Mouse (Mus musculus): Measurements from ENCODE around the gene B4galt1. TPM values are rescaled to one million over a fixed set of nuclear protein-coding genes. Genes with fewer than 3 reads are reported as not detected.

The B4galt1 gene
- polyA plus RNA-seq, 1 experiment: 3.2 TPM

GRCm38 (mm10) chr4:40828910-40829309 is 24.9 kb downstream of the B4galt1 start:
- WGBS: 40% methylated on average over 7 of the region's 7 CpGs
- Histone ChIP-seq H3K4me1 (ENCODE audit: control insufficient read depth, insufficient read depth, low read length) (no peaks in the 10 kb centered on the region), H3K27me3 (ENCODE audit: control insufficient read depth, insufficient read depth, low read length) (no peaks in the 10 kb centered on the region), H3K27ac (ENCODE audit: insufficient read depth, low read length) (no peak overlapping the region), H3K4me3 (replicated peaks; ENCODE audit: insufficient read depth, low read depth, low read length) (no peak overlapping the region)
- DNase-seq: no peak
- TF ChIP-seq CTCF (IDR thresholded peaks at IDR 0.05; ENCODE audit: borderline replicate concordance, insufficient read depth, low read depth, low read length): no peak
- TF ChIP-seq POLR2A (IDR thresholded peaks at IDR 0.05; ENCODE audit: borderline replicate concordance, insufficient read depth, low read length): no peak

DNA sequence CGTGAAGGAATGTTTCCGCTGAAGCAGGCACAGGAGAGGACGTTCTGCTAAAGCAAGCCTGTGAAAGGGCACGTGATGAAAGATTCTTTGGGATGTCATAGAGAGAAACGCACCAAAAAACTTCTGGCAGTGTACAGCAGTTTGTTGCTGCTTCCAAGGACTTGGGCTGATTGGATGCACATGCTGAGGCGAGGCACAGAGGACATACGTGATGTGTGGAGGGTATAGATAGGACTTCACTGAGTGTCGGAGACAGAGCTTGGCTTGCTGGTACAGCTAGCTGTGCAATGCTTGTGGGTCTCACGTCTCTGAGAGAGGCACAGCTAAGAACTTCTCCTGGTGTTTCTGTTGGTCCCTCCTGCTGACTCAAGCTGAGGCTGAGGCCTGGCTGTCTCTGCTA is 25.9 kb downstream of the B4galt1 start:
- no peak for DNase-seq
- Histone ChIP-seq H3K4me3 (replicated peaks; ENCODE audit: insufficient read depth, low read depth, low read length) (no peak overlapping the region), H3K27ac (ENCODE audit: insufficient read depth, low read length) (no peak overlapping the region), H3K4me1 (ENCODE audit: control insufficient read depth, insufficient read depth, low read length) (no peaks in the 10 kb centered on the region), H3K27me3 (ENCODE audit: control insufficient read depth, insufficient read depth, low read length) (no peaks in the 10 kb centered on the region)
- 92% methylated on average over 9 of the region's 9 CpGs for WGBS
- TF ChIP-seq POLR2A (IDR thresholded peaks at IDR 0.05; ENCODE audit: borderline replicate concordance, insufficient read depth, low read length): no peak
- TF ChIP-seq CTCF (IDR thresholded peaks at IDR 0.05; ENCODE audit: borderline replicate concordance, insufficient read depth, low read depth, low read length): no peak

DNA sequence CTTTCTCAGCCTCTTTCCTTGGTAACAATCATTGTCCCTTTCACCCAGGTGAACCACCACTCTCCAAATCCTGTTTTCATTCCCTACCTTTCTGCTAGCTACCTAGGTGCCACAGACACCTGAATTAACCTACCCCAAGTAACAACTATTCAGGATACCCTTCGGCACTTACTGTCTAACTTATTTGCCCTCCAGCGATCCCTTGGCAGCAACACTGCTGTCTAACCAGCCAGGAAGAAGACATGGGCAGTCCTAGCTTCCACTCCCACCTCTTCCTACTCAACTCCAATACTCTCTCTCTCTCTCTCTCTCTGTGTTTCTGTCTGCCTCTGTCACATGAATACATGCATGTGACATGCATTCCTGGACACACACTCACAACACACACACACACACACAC is 27.0 kb downstream of the B4galt1 start:
- H3K4me3 ChIP-seq (replicated peaks; ENCODE audit: insufficient read depth, low read depth, low read length): no peak overlapping the region
- no peaks in the 10 kb centered on the region for H3K27me3 ChIP-seq (ENCODE audit: control insufficient read depth, insufficient read depth, low read length)
- no peak for DNase-seq
- TF ChIP-seq POLR2A (IDR thresholded peaks at IDR 0.05; ENCODE audit: borderline replicate concordance, insufficient read depth, low read length) (no peak), CTCF (IDR thresholded peaks at IDR 0.05; ENCODE audit: borderline replicate concordance, insufficient read depth, low read depth, low read length) (no peak)
- H3K4me1 ChIP-seq (ENCODE audit: control insufficient read depth, insufficient read depth, low read length): no peaks in the 10 kb centered on the region
- WGBS: 88% methylated on average over 2 of the region's 2 CpGs
- no peak overlapping the region for H3K27ac ChIP-seq (ENCODE audit: insufficient read depth, low read length)

DNA sequence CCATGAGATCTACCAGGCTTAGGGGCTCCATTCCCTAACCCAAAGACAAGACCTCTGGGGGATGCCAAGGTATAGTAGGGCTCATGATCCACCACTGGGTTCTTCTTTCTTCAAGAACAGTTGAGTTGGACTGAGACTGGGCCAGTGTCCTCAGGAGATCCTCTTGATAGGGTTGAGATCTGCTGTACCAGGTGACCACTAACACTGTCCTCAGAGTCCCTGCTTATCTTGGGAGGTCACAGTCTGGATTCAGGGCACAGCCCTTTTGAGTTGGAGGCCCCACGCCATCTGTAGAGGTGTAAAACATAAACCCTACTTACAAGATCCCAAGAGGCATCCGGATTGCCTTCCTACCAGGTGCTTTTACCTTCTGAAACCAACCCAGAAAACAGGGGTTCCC is 27.8 kb downstream of the B4galt1 start:
- Histone ChIP-seq H3K4me1 (ENCODE audit: control insufficient read depth, insufficient read depth, low read length) (no peaks in the 10 kb centered on the region), H3K27ac (ENCODE audit: insufficient read depth, low read length) (no peak overlapping the region), H3K4me3 (replicated peaks; ENCODE audit: insufficient read depth, low read depth, low read length) (no peak overlapping the region), H3K27me3 (ENCODE audit: control insufficient read depth, insufficient read depth, low read length) (no peaks in the 10 kb centered on the region)
- 98% methylated on average over 2 of the region's 2 CpGs for WGBS
- no peak for DNase-seq
- TF ChIP-seq POLR2A (IDR thresholded peaks at IDR 0.05; ENCODE audit: borderline replicate concordance, insufficient read depth, low read length): no peak
- TF ChIP-seq CTCF (IDR thresholded peaks at IDR 0.05; ENCODE audit: borderline replicate concordance, insufficient read depth, low read depth, low read length): no peak

GRCm38 (mm10) chr4:40825146-40825545 is 28.7 kb downstream of the B4galt1 start:
- no peak for TF ChIP-seq POLR2A (IDR thresholded peaks at IDR 0.05; ENCODE audit: borderline replicate concordance, insufficient read depth, low read length)
- no peak for TF ChIP-seq CTCF (IDR thresholded peaks at IDR 0.05; ENCODE audit: borderline replicate concordance, insufficient read depth, low read depth, low read length)
- no peak for DNase-seq
- Histone ChIP-seq H3K4me1 (ENCODE audit: control insufficient read depth, insufficient read depth, low read length) (no peaks in the 10 kb centered on the region), H3K27me3 (ENCODE audit: control insufficient read depth, insufficient read depth, low read length) (no peaks in the 10 kb centered on the region), H3K27ac (ENCODE audit: insufficient read depth, low read length) (no peak overlapping the region), H3K4me3 (replicated peaks; ENCODE audit: insufficient read depth, low read depth, low read length) (no peak overlapping the region)
- 84% methylated on average over 5 of the region's 5 CpGs for WGBS

DNA sequence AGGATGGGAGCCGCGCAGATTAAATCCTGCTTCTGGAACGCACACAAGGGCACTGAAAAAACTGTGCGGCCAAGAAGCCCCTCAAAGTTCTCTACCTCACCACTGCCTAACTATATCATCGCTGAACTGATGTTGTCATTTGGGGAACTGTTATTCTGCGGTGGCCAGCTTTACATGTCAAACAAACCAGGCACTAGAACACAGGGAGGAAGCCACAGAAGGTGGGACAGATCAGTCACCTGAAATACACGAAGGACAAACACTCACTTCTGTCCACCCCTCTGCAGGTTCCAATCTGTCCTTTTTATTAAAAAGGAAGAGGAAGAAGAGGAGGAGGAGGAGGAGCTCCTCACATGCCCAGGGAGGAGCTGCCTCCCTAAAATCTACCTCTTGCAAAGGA is 29.3 kb downstream of the B4galt1 start:
- WGBS: 92% methylated on average over 7 of the region's 7 CpGs
- Histone ChIP-seq H3K4me1 (ENCODE audit: control insufficient read depth, insufficient read depth, low read length) (no peaks in the 10 kb centered on the region), H3K4me3 (replicated peaks; ENCODE audit: insufficient read depth, low read depth, low read length) (no peak overlapping the region), H3K27ac (ENCODE audit: insufficient read depth, low read length) (no peak overlapping the region), H3K27me3 (ENCODE audit: control insufficient read depth, insufficient read depth, low read length) (no peaks in the 10 kb centered on the region)
- DNase-seq: no peak
- TF ChIP-seq CTCF (IDR thresholded peaks at IDR 0.05; ENCODE audit: borderline replicate concordance, insufficient read depth, low read depth, low read length) (no peak), POLR2A (IDR thresholded peaks at IDR 0.05; ENCODE audit: borderline replicate concordance, insufficient read depth, low read length) (no peak)

DNA sequence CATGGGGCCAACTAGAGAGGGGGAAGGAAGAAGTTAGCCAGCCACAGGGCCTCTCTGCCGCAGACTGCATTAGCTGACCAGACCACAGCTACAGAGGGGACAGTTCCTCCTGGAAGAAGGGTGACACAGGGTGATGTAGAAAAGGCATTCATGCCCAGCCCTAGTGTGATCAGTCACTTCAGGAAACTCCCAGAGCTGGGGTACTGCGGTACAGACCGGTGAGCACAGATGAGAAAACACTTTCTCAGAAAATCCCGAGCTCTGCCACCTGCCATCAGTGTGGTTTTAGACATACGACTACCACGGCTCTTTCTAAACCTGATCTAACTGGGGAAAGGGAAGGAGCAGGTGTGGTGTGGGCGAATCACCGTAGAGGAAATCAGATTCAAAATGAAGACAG is 30.1 kb downstream of the B4galt1 start:
- Histone ChIP-seq H3K27me3 (ENCODE audit: control insufficient read depth, insufficient read depth, low read length) (no peaks in the 10 kb centered on the region), H3K27ac (ENCODE audit: insufficient read depth, low read length) (no peak overlapping the region), H3K4me1 (ENCODE audit: control insufficient read depth, insufficient read depth, low read length) (no peaks in the 10 kb centered on the region), H3K4me3 (replicated peaks; ENCODE audit: insufficient read depth, low read depth, low read length) (no peak overlapping the region)
- DNase-seq: no peak
- WGBS: 77% methylated on average over 8 of the region's 8 CpGs
- TF ChIP-seq POLR2A (IDR thresholded peaks at IDR 0.05; ENCODE audit: borderline replicate concordance, insufficient read depth, low read length): no peak
- TF ChIP-seq CTCF (IDR thresholded peaks at IDR 0.05; ENCODE audit: borderline replicate concordance, insufficient read depth, low read depth, low read length): no peak

DNA sequence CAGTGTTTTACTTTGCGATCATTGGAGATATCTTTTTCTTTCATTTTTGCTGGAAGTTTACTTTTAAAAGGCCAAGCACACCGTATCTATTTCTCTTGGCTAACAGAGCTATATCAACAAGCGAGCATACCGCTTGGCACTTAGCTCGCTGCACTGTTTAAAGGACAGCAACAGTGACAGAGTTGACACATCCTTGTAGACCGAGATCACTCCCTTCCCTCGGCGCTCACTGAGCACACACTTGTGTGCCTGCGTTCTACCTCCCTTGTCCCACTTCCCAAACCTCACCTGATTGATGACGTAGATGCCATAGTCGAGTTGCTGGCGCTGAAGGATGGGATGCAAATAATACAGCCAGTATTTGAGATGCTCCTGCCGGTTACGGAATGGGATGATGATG is 30.7 kb downstream of the B4galt1 start:
- no peaks in the 10 kb centered on the region for H3K27me3 ChIP-seq (ENCODE audit: control insufficient read depth, insufficient read depth, low read length)
- no peak for DNase-seq
- TF ChIP-seq CTCF (IDR thresholded peaks at IDR 0.05; ENCODE audit: borderline replicate concordance, insufficient read depth, low read depth, low read length) (no peak), POLR2A (IDR thresholded peaks at IDR 0.05; ENCODE audit: borderline replicate concordance, insufficient read depth, low read length) (no peak)
- H3K4me3 ChIP-seq (replicated peaks; ENCODE audit: insufficient read depth, low read depth, low read length): no peak overlapping the region
- no peaks in the 10 kb centered on the region for H3K4me1 ChIP-seq (ENCODE audit: control insufficient read depth, insufficient read depth, low read length)
- no peak overlapping the region for H3K27ac ChIP-seq (ENCODE audit: insufficient read depth, low read length)
- 90% methylated on average over 14 of the region's 14 CpGs for WGBS
